Mouse (Mus musculus) limb, embryonic 14.5 days (tissue): ENCODE results near the gene Abl1. TPM values are rescaled to one million over a fixed set of nuclear protein-coding genes. Genes with fewer than 3 reads are reported as not detected.
A peak's percentile ranks its signal among the peaks of the same experiment; 100 is the strongest.

ENCODE experiments used
- ATAC-seq: fragments of 200-750 bp; cut with Nextera tagmentation; 2 replicates; pipeline ENCODE4 v1.8.0; 2017; ENCODE audit warnings: low read depth, moderate number of reproducible peaks, moderate TSS enrichment; ENCODE audit not compliant: low FRiP score
- DNase-seq: peaks from one replicate; pipeline ENCODE4 v3.0.0-alpha.2; 2015; ENCODE audit warnings: low spot score
- H3K27ac ChIP-seq: fragments of 300-500 bp; sonication (generic); replicated peaks from 2 replicates; pipeline ENCODE4 v1.5.1; 2014; ENCODE audit warnings: low read depth, mild to moderate bottlenecking, low read length, moderate library complexity, mixed read lengths
- H3K27me3 ChIP-seq: fragments of 300-500 bp; sonication (generic); 2 replicates; pipeline ENCODE4 v1.6.1; 2014; ENCODE audit warnings: low read length, mixed read lengths; ENCODE audit not compliant: control insufficient read depth, insufficient read depth
- H3K36me3 ChIP-seq: fragments of 300-500 bp; sonication (generic); 2 replicates; pipeline ENCODE4 v1.6.1; 2014; ENCODE audit warnings: mild to moderate bottlenecking, low read length, moderate library complexity, mixed read lengths; ENCODE audit not compliant: control insufficient read depth, insufficient read depth
- H3K4me1 ChIP-seq: fragments of 300-500 bp; sonication (generic); 2 replicates; pipeline ENCODE4 v1.6.1; 2014; ENCODE audit warnings: antibody characterized with exemption, low read length, mixed read lengths; ENCODE audit not compliant: control insufficient read depth, insufficient read depth
- H3K4me2 ChIP-seq: fragments of 300-500 bp; sonication (generic); replicated peaks from 2 replicates; pipeline ENCODE4 v1.6.1; 2014; ENCODE audit warnings: low read depth, mild to moderate bottlenecking, low read length, moderate library complexity; ENCODE audit not compliant: severe bottlenecking
- H3K4me3 ChIP-seq: fragments of 300-500 bp; sonication (generic); replicated peaks from 2 replicates; pipeline ENCODE4 v1.5.1; 2014; ENCODE audit warnings: low read length
- H3K9ac ChIP-seq: fragments of 300-500 bp; sonication (generic); 2 replicates; pipeline ENCODE4 v1.6.1; 2014; ENCODE audit warnings: mild to moderate bottlenecking, low read depth, low read length, moderate library complexity; ENCODE audit not compliant: severe bottlenecking
- H3K9me3 ChIP-seq: fragments of 300-500 bp; sonication (generic); 2 replicates; pipeline ENCODE4 v1.6.1; 2016; ENCODE audit warnings: low read length; ENCODE audit not compliant: control insufficient read depth
- POLR2A ChIP-seq: fragments of 200-500 bp; IDR thresholded peaks from 2 replicates; pipeline ENCODE4 v1.8.0; 2012; ENCODE audit warnings: inconsistent platforms, mild to moderate bottlenecking, moderate library complexity, borderline replicate concordance; ENCODE audit not compliant: insufficient read depth, insufficient read length; ENCODE audit errors: extremely low read depth
- WGBS: fragments of 180-500 bp; shearing (Covaris S2); extraction: QIAGEN DNeasy Blood & Tissue Kit; methylation state at CpG from one replicate; pipeline ENCODE4 v1.1.7; 2014; 5-methylcytosine and 5-hydroxymethylcytosine counted together
- polyA plus RNA-seq, 2 experiments: library from polyadenylated mRNA; depleted of rRNA in 1 of 2; stranded (reverse) in 1 of 2; unstranded in 1 of 2; fragments of >200 nt; fragmentation: Nextera tagmentation in 1 of 2; extraction: Ambion mirVana in 1 of 2; gene quantifications; 2 replicates each; pipeline versions ENCODE4 v1.2.1 to v1.2.3; 2012 to 2014

The Abl1 gene
- polyA plus RNA-seq, 2 experiments, result 49.0 to 104 TPM

DNA sequence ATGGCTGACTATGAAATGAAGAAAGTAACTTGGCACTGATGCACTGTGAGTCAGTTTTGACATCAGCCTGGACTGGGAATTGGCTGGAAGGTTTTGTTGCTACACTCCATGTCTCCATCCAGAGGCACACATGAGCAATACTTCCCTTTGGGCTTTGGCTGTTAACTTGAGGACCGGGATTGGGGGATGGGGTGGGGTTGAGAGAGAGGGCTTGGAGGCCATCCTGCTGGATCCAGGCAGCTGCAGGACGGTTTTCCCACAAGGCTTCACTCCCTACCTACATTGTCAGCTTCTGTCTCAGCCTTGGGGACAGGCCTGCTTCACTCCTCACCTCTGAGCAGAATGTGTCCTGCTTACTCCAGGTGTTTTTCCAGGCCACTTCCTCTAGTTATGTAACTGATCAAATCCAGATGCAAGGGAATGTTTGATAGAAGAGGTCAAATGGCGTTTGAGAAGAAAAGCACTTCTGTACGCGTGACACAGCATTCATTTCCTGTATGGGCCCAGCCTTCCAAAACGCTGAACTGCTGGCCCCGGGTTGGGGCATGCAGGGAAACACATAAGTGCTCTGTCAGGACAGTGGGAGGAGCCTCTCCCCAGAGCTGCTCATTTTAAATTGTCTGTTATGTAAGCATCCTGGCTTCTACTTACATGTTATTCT lies 82.7 kb downstream of the Abl1 start:
- Histone ChIP-seq H3K9ac (0 out of 2 replicates have a peak overlapping the region, but pooled peaks have one; percentile 8), H3K9me3 (no peaks in the 10 kb centered on the region), H3K4me3 (no peak overlapping the region), H3K27ac (peak overlapping the region; percentile 77), H3K4me2 (no peak overlapping the region; the same call in 1 of the 2 replicates), H3K36me3 (peaks cover 4% of the 10 kb centered on the region; the same call in 1 of the 2 replicates), H3K27me3 (no peaks in the 10 kb centered on the region), H3K4me1 (peaks cover 43% of the 10 kb centered on the region)
- ATAC-seq, result peak; percentile 67
- DNase-seq, result peak; percentile 74
- 6% methylated on average over 7 of the region's 7 CpGs for WGBS
- TF ChIP-seq POLR2A, result no peak

DNA sequence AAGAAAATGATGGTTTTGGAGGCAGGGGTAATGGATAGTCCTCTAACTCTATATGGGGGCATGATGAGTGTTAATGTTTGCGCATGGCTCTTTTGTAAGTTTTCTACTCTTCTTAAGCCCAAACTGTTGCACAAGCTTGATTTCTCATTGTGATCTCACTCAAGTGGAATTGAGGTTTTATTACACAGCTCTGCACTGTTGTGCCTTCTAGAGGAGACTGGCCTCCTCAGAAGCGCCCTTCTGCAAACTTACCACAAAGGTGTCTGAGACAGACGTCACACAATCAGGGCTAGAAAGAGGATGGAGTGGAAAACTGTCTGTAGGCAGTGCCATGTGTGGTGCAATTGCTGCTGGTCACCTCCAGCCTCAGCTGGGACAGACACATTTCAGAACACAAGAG lies 88.3 kb downstream of the Abl1 start:
- Histone ChIP-seq H3K27ac (no peak overlapping the region), H3K36me3 (peaks cover 48% of the 10 kb centered on the region), H3K4me1 (peaks cover 4% of the 10 kb centered on the region), H3K27me3 (no peaks in the 10 kb centered on the region), H3K4me2 (no peak overlapping the region), H3K4me3 (no peak overlapping the region), H3K9ac (no peak overlapping the region), H3K9me3 (no peaks in the 10 kb centered on the region)
- no peak for DNase-seq
- 98% methylated on average over 3 of the region's 3 CpGs for WGBS
- ATAC-seq, result no peak
- no peak for TF ChIP-seq POLR2A

DNA sequence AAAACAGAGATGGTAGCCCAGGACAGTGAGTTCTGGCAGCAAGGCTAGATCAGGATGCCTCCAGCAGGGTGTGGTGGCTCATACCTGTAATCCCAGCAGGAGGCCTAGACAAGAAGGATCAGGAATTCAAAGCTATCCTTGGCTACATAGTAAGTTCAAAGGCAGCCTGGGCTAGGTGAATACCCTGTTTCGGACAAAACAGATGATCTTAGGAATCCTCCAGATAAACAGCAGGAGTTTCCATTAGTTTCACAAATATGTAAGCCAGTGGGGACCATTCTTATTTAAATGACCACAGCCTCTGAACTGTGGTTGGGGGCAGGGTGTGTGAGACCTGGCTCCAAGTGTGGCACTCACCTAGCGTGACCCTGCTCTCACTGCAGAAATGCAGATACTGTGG lies 91.1 kb downstream of the Abl1 start:
- H3K27ac ChIP-seq, result no peak overlapping the region
- no peak for TF ChIP-seq POLR2A
- no peaks in the 10 kb centered on the region for H3K9me3 ChIP-seq
- H3K4me1 ChIP-seq, result no peaks in the 10 kb centered on the region
- H3K4me2 ChIP-seq, result no peak overlapping the region
- WGBS, result 95% methylated on average over 2 of the region's 2 CpGs
- H3K9ac ChIP-seq, result no peak overlapping the region
- no peak overlapping the region for H3K4me3 ChIP-seq
- no peaks in the 10 kb centered on the region for H3K27me3 ChIP-seq
- H3K36me3 ChIP-seq, result peaks cover 76% of the 10 kb centered on the region
- ATAC-seq, result no peak
- DNase-seq, result no peak

DNA sequence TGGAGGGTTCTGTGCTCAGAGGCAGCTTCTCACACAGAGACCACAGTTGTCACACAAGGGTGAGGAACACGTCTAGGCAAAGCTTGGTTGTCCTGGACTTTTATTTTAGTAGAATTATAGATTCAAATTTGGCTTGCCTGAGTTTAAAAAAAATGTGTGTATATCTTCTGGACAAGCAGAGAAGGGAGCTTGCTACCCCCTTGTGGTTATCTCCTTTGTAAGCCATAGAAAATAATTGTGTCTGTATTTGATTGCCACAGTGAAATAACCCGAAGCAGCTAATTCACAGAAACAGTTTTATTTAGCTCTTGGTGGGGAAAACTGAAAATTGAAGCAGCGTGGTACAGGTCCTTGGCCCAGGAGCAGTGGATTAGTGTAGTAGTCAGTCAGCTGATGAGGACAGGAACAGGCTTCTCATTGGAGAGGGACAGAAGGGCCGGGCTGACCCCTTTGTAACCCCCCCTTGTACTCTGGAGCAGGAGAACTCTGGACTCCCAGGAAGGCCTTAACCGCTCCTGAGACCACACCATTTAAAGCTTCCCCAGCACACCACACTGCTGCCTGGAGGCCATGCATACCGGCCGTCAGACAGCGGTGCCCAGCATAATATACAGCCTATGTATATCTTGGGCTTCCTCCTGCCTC lies 94.9 kb downstream of the Abl1 start:
- peaks cover 97% of the 10 kb centered on the region for H3K36me3 ChIP-seq
- ATAC-seq (no peak), DNase-seq (no peak)
- 57% methylated on average over 8 of the region's 8 CpGs for WGBS
- H3K4me3 ChIP-seq, result no peak overlapping the region
- no peaks in the 10 kb centered on the region for H3K4me1 ChIP-seq
- no peak for TF ChIP-seq POLR2A
- no peak overlapping the region for H3K9ac ChIP-seq
- H3K9me3 ChIP-seq, result no peaks in the 10 kb centered on the region
- H3K27ac ChIP-seq, result no peak overlapping the region
- no peak overlapping the region for H3K4me2 ChIP-seq
- H3K27me3 ChIP-seq, result no peaks in the 10 kb centered on the region

DNA sequence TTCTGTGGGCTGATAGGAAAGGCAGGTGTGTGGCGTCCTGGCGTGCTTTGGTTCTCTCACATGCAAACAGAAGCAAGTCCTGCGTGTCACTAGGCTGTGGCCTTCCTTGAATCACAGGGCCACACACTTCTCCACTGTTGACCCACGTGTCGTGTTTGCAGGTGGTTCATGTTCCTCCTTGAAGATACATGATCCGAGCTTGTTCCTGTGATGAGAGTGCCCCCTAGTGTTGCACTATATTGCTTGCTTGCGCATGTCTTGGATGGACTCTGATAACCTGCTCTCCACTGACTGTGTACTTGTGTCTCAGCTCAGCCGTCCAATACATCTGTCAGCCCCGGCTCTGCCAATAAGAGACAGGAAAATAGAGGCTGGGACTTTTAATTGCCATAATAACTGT lies 96.9 kb downstream of the Abl1 start:
- Histone ChIP-seq H3K9me3 (no peaks in the 10 kb centered on the region), H3K4me2 (no peak overlapping the region), H3K9ac (no peak overlapping the region), H3K27ac (no peak overlapping the region), H3K36me3 (peaks cover 94% of the 10 kb centered on the region), H3K27me3 (no peaks in the 10 kb centered on the region), H3K4me1 (no peaks in the 10 kb centered on the region), H3K4me3 (no peak overlapping the region)
- WGBS, result 40% methylated on average over 9 of the region's 9 CpGs
- peak; percentile 52 for ATAC-seq
- DNase-seq, result peak; percentile 76
- no peak for TF ChIP-seq POLR2A
